Mouse (Mus musculus): Measurements from ENCODE around the gene Rpl13a.
"Not testable (repeated sequence)": the region's sequence is repeated elsewhere in the genome, so short reads cannot be mapped to it uniquely, and the experiment has no call there.

Rpl13a gene

DNA sequence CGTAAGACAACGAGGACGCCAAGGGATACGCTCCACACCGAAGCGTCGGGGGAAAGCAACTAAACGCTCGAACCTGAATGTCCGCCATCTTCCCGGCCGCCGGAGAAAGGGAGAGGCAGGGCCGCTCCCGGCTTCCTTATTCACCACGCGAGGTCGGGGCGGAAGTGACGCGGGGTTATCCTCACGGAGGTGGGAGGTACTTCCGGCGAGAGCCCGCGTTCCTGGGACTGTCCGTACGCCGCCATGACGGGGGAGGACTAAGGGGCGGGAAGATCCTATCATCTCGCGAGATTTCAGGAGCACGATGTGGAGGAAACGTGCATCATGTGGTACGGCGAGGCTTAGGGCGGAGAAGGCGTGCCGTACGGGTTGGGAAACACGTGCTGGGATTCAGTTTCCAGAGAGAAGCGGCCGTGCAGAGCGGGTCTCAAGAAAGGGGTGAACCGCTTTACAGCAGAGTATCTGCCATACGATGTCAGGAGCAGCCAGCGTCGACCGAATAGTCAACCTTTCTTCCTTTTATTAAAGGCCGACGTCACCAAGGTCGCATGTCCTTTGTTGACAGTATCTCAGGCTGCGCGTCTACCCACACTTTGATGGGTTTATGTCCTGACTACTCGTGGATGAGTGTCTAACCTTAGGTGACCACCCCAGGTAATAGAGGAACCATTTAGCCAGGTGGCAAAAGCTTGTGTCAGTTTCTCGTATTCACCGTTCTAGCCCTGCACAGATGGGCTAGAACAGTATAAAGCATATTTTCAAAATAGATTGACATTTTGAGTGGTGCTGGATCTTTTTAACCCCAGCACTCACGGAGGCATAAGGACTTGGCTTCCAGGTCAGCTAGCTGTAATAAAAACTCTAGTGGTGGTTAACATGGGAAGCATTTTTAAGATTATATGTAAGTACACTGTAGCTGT is 4.1 kb downstream of the Rpl13a start, which contains the start of gene Rps11:
Gene Rps11, minus strand, starts transcription at position 216 of the 920 bp plus-strand sequence.
- in situ Hi-C loops (cut with MboI; ENCODE audit: low pct_unique_long_range_greater_than_20kb in 1 of 2, low sequenced_read_pairs in 2 of 2, unreplicated experiment in 1 of 2): no loop called here

DNA sequence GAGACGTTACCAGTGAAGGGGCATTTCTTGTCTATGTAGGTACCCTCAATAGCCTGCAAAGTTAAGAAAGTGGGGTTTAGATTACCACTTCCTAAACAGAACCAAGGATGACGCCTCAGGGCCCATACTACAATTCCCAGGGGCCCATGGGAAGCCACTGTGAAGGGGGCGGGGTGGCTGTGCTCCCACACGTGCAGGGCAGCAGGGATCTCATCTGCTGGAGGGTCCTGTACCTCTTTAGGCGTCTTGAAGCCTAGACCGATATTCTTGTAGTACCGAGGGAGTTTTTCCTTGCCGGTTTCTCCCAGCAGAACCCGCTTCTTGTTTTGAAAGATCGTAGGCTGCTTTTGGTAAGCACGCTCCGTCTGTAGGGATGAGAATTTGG is 5.4 kb downstream of the Rpl13a start:
- in situ Hi-C loops (cut with MboI; ENCODE audit: low pct_unique_long_range_greater_than_20kb in 1 of 2, low sequenced_read_pairs in 2 of 2, unreplicated experiment in 1 of 2): no loop called here

DNA sequence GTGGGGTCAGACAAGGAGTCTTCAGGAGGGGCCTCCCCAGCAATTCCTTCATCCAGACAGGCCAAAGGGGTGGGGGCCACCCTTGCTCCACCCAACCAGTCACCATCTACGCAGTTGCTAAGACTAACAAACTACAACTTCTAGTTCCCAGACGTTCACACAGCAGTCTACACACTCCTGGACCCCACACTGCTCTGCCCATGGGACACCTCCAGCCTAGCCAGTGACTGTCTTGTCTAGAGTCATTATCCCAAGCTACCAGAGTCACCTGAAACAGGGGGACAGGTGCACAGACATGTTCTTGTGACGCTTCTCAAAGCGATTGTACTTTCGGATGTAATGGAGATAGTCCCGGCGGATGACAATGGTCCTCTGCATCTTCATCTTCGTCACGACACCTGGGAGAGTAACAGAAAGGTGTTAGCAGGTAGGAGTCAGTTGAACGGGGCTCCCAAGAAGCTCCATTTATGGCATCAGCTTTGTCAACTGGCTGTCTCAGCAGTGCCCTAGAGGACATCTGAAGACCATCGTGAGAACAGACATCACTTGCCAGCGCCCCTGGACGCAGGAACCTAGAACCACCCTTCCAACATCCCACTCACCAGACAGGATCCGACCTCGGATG is 5.9 kb downstream of the Rpl13a start:
- in situ Hi-C loops (cut with MboI; ENCODE audit: low pct_unique_long_range_greater_than_20kb in 1 of 2, low sequenced_read_pairs in 2 of 2, unreplicated experiment in 1 of 2): no loop called here

DNA sequence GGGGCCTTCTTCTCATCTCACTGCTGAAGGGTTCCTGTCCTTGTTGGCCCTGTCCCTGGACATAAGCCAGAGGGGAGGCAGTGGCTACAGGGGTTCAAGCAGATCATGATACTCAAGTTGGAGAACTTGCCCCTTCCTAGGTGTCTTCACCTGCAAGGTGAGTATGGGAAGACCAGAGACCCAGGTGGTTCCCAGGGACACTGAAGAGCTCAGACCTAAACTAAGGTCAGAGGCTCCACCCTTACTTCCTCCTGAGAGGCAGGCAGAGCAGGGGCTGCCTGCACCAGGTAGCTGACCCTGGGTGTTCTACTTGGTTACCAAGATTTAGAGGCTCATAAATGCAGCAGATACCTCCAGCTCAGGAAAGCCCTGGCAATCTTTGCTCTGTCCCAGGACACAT is 6.6 kb downstream of the Rpl13a start:
- in situ Hi-C loops (cut with MboI; ENCODE audit: low pct_unique_long_range_greater_than_20kb in 1 of 2, low sequenced_read_pairs in 2 of 2, unreplicated experiment in 1 of 2): no loop called here

DNA sequence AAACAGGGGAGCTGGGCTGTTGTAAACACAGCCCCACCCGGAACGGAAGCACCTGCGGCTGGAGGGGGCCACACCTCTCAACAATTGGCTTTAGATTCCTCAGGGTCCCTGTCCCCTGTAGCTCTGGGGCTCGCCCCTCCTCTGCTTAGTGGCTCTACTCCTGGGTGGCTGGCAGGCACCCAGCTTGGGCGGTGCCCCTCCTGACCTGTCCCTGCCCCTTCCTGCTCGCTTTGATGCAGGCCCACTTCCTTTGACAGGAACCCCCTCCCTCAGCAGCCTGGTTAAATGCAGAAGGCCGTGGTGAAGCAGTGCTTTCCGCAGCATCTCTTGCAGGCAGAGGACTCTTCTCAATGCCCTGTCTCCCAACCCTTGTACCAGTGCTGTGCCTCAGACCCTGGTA is 7.2 kb downstream of the Rpl13a start:
- in situ Hi-C loops (cut with MboI; ENCODE audit: low pct_unique_long_range_greater_than_20kb in 1 of 2, low sequenced_read_pairs in 2 of 2, unreplicated experiment in 1 of 2): no loop called here

DNA sequence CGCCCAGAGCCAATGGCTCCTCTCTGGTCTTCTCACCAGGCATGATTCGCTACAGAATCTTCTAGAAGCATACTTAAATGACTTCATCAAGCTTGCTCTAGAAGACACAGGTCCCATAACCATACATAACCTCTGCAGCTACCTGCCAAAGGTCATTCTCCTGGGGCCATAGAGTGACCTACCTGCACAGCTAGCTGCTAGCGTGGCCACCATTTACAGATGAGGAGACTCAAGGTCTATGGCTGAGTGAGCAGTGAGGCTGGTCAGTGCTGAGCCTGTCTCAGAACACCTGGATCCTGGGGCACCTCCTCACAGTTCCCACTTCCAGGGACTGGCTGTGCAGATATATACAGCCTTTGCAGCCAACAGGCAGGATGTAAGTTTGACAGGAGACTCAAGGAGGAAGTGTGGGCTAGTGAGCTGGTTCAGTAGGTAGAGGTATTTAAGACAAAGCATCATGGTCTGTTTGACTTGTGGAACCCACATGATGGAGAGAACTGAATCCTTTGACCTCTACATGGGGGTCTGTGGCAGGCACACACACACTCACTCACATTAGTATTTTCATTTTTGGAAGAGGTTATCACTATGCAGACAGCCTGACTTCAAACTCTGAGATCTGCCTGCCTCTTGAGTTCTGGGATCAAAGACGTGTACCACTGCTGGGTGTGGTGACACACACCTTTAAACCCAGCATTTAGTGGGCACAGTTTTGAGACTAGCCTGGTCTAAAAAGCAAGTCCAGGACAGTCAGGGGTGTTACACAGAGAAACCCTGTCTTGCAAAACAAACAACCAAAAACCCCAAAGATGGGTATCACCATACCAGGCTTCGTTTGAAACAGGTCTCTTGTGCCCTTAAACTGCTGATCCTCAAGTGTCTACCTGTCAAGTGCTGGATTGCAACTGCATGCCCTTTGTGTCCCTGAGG is 8.5 kb downstream of the Rpl13a start:
- in situ Hi-C loops (cut with MboI; ENCODE audit: low pct_unique_long_range_greater_than_20kb in 1 of 2, low sequenced_read_pairs in 2 of 2, unreplicated experiment in 1 of 2): no loop called here

DNA sequence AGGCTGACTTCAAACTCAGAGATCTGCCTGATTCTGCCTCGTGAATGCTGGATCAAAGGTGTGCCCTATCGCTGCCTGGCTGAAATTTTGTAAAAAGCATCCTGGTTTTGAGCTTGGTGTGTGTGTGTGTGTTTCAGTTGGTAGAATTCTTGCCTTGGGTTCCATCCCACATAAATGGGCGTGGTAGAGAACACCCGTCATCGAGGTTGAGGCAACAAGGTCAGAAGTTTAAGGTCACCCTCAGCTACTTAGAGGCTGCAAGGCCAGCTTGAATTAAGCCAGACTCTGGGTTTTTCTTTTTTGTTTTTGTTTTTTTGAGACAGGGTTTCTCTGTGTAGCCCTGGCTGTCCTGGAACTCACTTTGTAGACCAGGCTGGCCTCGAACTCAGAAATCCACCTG is 10.2 kb downstream of the Rpl13a start:
- in situ Hi-C loops (cut with MboI; ENCODE audit: low pct_unique_long_range_greater_than_20kb in 1 of 2, low sequenced_read_pairs in 2 of 2, unreplicated experiment in 1 of 2): no loop called here

DNA sequence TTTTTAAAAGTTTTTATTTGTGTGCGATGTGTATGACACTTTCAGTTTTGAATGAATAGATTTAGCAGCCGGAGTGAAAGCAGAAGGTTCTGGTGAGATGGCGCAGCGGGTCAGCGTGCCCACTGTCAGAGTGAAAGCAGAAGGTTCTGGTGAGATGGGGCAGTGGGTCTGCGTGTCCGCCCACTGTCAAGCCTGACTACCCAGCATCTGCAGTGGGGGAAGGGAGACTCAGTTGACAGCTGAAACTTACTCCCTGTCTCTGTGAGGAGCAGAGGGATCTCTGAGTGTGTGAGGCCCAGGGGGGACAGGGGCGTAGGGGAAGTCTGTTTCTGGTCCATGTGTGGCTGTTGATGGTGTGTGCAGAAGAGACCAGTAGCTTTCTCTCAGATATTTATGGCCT is 11.0 kb downstream of the Rpl13a start:
- in situ Hi-C loops (cut with MboI; ENCODE audit: low pct_unique_long_range_greater_than_20kb in 1 of 2, low sequenced_read_pairs in 2 of 2, unreplicated experiment in 1 of 2): no loop called here

DNA sequence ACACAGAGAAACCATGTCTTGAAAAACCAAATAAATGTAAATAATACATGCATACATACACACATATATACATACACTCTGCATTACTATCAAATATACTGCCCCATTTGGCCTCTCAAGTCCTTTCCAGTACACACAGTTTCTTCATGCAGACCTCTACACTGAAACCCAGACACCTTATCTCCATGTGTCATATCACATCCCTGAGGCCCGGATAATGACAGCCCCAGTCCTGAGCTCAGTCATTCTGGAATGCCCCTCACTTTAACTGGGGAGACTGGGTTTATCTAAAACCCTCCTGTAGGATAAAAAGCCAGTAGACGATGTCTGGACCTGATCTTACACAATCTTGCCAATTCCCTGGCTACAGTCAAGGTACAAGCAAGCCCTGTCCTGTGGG is 15.1 kb downstream of the Rpl13a start:
- in situ Hi-C loops (cut with MboI; ENCODE audit: low pct_unique_long_range_greater_than_20kb in 1 of 2, low sequenced_read_pairs in 2 of 2, unreplicated experiment in 1 of 2): no loop called here

DNA sequence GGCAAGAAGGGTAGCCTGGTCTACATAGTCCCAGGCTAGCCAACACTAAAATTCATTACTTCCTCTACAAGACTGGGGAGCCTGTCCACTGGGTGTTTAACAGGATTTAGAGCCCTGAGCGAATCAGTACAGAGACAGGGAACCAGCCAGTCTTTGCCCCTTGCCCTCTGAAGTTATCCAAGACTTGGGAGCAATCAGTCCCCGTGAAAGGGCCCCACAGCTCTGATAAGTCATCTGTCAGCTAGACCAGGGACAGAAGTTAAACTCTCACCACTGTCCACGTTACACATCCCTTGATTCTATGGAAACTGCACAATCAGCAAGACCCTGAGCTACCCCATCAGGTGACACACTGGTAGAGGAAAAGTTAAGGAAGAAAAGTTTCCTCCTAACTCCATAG is 16.0 kb downstream of the Rpl13a start:
- in situ Hi-C loops (cut with MboI; ENCODE audit: low pct_unique_long_range_greater_than_20kb in 1 of 2, low sequenced_read_pairs in 2 of 2, unreplicated experiment in 1 of 2): no loop called here

DNA sequence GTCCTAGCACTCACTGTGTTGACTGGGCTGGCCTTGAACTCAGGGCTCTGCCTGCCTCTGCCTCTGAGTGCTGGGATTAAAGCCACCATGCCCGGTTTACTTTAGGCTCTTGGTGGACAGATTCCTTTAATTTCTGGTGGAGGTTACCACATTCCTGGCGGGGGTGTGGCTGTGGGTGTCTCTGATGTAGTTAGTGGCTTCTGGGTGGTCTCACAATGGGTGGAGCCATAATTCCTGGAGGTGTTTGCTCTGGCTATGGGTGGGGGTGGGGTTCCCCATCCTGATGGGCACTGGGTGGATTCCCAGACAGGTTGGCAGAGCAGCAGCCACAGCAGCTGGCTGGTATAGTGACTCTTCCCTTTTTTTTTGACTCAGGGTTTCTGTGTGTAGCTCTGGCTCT is 16.6 kb downstream of the Rpl13a start:
- in situ Hi-C loops (cut with MboI; ENCODE audit: low pct_unique_long_range_greater_than_20kb in 1 of 2, low sequenced_read_pairs in 2 of 2, unreplicated experiment in 1 of 2): no loop called here

DNA sequence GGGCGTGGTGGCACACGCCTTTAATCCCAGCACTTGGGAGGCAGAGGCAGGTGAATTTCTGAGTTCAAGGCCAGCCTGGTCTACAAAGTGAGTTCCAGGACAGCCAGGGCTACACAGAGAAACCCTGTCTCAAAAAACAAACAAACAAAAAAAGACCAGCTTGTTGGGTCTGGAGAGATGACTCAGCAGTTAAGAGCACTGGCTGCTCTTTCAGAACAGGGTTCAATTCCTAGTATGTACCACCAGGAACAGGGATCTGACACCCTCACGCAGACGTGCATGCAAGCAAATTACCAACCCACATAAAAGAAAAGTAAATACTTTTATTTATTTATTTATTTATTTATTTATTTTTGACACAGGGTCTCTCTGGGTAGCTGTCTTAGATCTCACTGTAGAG is 18.5 kb downstream of the Rpl13a start:
- in situ Hi-C loops (cut with MboI; ENCODE audit: low pct_unique_long_range_greater_than_20kb in 1 of 2, low sequenced_read_pairs in 2 of 2, unreplicated experiment in 1 of 2): not testable (repeated sequence)

DNA sequence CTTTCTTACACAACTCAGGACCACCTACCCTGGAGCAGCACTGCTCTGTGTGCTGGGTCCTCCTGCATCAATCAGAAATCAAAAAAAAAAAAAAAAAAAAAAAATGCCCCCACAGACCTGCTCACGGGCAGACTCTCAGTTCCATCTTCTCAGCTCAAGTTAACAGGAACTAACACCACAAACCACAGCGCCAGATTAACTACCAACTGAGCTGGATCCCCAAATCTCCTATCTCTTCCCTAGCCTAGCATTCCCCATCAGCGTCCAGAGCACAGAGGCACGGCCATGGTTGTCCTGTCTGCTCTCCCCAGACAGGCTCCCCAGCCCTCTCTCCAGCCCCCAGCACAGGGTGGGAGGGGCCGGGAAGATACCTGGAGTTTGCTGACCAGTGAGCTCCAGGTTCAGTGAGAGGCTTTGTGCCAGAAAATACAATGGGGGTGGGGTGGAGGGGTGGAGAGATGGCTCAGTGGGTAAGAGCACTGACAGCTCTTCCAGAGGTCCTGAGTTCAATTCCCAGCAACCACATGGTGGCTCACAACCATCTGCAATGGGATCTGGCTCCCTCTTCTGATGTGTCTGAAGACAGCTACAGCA is 21.4 kb downstream of the Rpl13a start:
- in situ Hi-C loops (cut with MboI; ENCODE audit: low pct_unique_long_range_greater_than_20kb in 1 of 2, low sequenced_read_pairs in 2 of 2, unreplicated experiment in 1 of 2): no loop called here

DNA sequence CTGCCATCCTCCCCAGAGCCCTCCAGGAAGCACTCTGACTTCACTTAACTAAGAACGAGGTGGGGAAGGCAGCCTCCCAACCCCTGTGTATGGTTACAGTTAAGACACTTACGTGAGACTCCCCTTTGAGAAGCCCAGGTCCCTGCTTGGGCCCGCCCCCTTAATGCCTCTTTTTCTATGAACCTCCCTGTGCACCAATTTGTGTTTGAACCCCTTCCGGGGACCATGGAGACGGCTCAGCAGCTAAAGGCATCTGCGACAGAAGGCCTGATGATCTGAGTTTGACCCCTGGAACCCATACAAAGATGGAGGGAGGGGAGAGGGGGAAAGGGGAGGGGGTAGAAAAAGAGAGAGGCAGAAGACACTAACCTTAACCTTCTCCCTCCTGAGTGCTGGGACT is 22.1 kb downstream of the Rpl13a start:
- in situ Hi-C loops (cut with MboI; ENCODE audit: low pct_unique_long_range_greater_than_20kb in 1 of 2, low sequenced_read_pairs in 2 of 2, unreplicated experiment in 1 of 2): no loop called here

DNA sequence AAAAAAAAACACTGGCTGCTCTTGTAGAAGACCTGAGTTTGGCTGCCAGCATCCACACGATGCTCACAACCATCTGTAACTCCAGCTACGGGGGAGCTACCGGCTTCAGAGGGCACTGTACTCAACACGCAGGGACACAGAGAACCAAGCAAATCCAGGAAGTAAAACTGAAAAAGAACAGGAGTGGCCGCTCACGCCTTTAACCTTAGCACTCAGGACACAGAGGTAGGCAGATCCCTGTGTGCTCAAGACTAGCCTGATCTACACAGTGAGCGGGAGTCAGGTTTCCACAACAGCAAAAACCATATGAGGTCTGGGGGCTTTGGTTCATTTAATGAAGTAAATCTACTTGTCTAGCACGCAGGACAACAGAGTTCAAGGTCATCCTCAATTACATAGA is 23.1 kb downstream of the Rpl13a start:
- in situ Hi-C loops (cut with MboI; ENCODE audit: low pct_unique_long_range_greater_than_20kb in 1 of 2, low sequenced_read_pairs in 2 of 2, unreplicated experiment in 1 of 2): no loop called here

DNA sequence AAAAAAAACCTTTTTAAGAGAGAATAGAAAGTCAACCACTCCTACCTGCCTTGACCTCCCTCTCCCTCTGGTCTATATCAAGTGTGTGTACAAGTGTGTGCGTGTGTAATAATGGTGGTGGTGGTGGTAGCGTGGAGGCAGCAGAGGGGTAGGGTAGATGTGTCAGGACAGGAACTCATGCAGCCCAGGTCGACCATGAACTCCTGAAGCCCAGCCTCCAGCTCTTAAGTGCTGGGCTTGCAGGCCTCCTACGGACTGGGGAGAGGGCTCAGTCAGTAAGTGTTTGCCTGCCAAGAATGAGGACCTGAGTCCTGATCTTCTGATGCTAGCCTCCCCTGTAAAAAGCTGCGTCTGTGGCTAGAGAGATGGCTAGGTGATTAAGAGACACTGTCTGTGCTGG is 23.6 kb downstream of the Rpl13a start:
- in situ Hi-C loops (cut with MboI; ENCODE audit: low pct_unique_long_range_greater_than_20kb in 1 of 2, low sequenced_read_pairs in 2 of 2, unreplicated experiment in 1 of 2): no loop called here

DNA sequence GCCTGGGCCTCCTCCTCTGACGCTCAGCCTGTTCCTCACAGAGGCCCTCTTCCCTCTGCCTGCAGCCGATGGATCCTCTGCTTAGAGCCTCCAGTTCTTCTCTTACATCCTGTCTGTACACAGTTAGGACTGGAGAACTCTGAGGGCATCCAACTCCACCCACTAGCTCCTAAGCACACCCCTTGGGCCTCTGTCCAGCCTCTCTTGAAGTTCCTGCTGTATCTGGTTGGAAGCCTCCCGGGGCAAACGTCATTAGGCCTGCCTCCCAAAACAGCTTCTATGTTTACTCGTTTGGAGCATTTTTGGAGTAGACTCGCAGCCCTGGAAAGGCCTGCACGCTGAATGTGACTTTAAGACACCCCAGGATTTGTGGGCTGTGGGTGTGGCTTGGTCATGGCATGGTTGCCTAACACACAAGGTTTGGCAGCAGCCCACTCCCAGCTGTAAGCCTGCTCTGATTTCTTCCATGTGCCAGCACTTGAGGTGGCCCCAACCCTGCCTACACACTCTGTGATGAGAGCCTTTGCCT is 24.8 kb downstream of the Rpl13a start, which contains the start of gene Fcgrt:
Gene Fcgrt, minus strand, starts transcription at position 200 of the 529 bp plus-strand sequence.
- in situ Hi-C loops (cut with MboI; ENCODE audit: low pct_unique_long_range_greater_than_20kb in 1 of 2, low sequenced_read_pairs in 2 of 2, unreplicated experiment in 1 of 2): no loop called here

DNA sequence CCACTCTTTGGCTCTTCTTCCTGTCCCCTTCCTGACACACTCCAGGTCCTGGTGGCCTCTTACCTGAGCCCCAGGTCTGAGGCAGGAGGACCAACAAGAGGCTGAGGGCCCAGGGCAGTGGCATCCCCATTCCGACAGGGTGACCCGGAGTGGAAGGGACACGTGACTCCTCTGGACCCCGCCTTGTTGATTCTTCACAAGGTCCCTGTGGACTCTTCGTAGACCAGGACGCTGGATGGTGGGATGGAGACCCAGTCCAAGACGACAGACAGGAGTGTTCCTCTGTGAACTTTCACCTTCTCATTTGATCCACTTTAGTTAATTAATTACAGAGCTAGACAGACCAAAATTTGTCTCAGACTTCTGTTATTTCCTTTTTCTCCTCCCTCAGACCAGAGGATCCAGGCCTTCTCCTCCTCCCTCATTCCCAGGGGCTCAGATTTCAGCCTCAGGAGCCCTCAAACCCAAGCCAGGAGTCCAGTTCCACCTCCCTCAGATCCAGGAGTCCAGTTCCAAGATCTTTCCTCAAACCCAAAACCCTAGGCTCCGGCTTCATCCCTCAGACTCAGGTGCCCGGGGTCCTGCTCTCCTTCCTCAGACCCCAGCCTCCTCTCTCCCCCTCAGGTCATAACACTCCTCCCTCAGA is 25.5 kb downstream of the Rpl13a start:
- in situ Hi-C loops (cut with MboI; ENCODE audit: low pct_unique_long_range_greater_than_20kb in 1 of 2, low sequenced_read_pairs in 2 of 2, unreplicated experiment in 1 of 2): no loop called here

All from mouse embryonic stem cell (cell line).